22 mouse cellular contexts compared by ENCODE assay signal in genomic region chr11:98569461-98569860, GRCm38 (mm10). TPM values are rescaled to one million over a fixed set of nuclear protein-coding genes. Genes with fewer than 3 reads are reported as not detected.
"Had no signal": no experiment of that assay in that cellular context is flagged by ENCODE, and none has a peak within 500 bp of the region (broad histone marks: within the 10 kb centered on the region; RNA-seq: fewer than 3 reads in every experiment).

No protein-coding gene starts in this region.

- H3K4me1 ChIP-seq: midbrain, embryonic 10.5 days; midbrain, embryonic 12.5 days; midbrain, embryonic 15.5 days; neural tube, embryonic 12.5 days; stomach, embryonic 15.5 days had no signal

- H3K27me3 ChIP-seq: midbrain, embryonic 12.5 days; midbrain, embryonic 15.5 days; neural tube, embryonic 12.5 days; stomach, embryonic 15.5 days had no signal

- H3K9ac ChIP-seq: lung, embryonic 14.5 days; midbrain, embryonic 12.5 days; midbrain, embryonic 15.5 days; neural tube, embryonic 12.5 days; stomach, embryonic 15.5 days had no signal

- H3K9me3 ChIP-seq: midbrain, embryonic 10.5 days; midbrain, embryonic 12.5 days; midbrain, embryonic 15.5 days; neural tube, embryonic 12.5 days; stomach, embryonic 15.5 days had no signal

- H3K4me2 ChIP-seq: lung, embryonic 14.5 days; midbrain, embryonic 12.5 days; midbrain, embryonic 15.5 days; neural tube, embryonic 12.5 days; stomach, embryonic 15.5 days had no signal

- H3K4me3 ChIP-seq: midbrain, embryonic 10.5 days; midbrain, embryonic 12.5 days; midbrain, embryonic 15.5 days; neural tube, embryonic 12.5 days; stomach, embryonic 15.5 days had no signal

- H3K36me3 ChIP-seq: midbrain, embryonic 10.5 days; midbrain, embryonic 12.5 days; midbrain, embryonic 15.5 days; neural tube, embryonic 12.5 days; stomach, embryonic 15.5 days had no signal

- ATAC-seq: midbrain, embryonic 15.5 days had no signal

- DNase-seq: lung, adult 18-20 months; lung, embryonic 14.5 days; lung, postnatal 10 days; lung, postnatal 4 days; right cerebral cortex, postnatal 14 days; thymus, adult 2 months; thymus, postnatal 36 days had no signal

- H3K27ac ChIP-seq: midbrain, embryonic 10.5 days; midbrain, embryonic 12.5 days; midbrain, embryonic 15.5 days; neural tube, embryonic 12.5 days; stomach, embryonic 15.5 days; stomach, postnatal 0 days had no signal

RNA-seq across cellular contexts. Expression of gene Zpbp2, which starts 18.6 kb away (rescaled TPM):
- total RNA-seq: midbrain, postnatal 0 days had no signal
- polyA plus RNA-seq: lung, embryonic 16.5 days; neural tube, embryonic 12.5 days; neural tube, embryonic 14.5 days had no signal

RNA-seq across cellular contexts. Expression of gene Lrrc3c, which starts 28.6 kb away (rescaled TPM):
- total RNA-seq: megakaryocyte, adult 5-6 weeks; megakaryocyte-erythroid progenitor cell, adult 5-6 weeks; midbrain, postnatal 0 days; monocyte, adult 5-6 weeks; neutrophil, adult 5-6 weeks had no signal
- polyA plus RNA-seq: lung, embryonic 14.5 days; lung, embryonic 16.5 days; midbrain, embryonic 10.5 days; midbrain, embryonic 12.5 days; midbrain, embryonic 15.5 days; midbrain, postnatal 0 days; neural tube, embryonic 12.5 days; neural tube, embryonic 14.5 days; spleen, adult 2 months; stomach, embryonic 15.5 days; stomach, postnatal 0 days; testis, adult 2 months; thymus, adult 2 months had no signal

RNA-seq across cellular contexts. Expression of gene Gm12355, which starts 56.0 kb away (rescaled TPM):
- total RNA-seq: midbrain, postnatal 0 days; monocyte, adult 5-6 weeks; neutrophil, adult 5-6 weeks had no signal
- polyA plus RNA-seq: spleen, adult 2 months; thymus, adult 2 months had no signal
